Mouse (Mus musculus): Measurements from ENCODE around the gene Dagla. TPM values are rescaled to one million over a fixed set of nuclear protein-coding genes. Genes with fewer than 3 reads are reported as not detected.

Dagla gene
- polyA plus RNA-seq, 1 experiment from 2014 or later = 8.4 TPM

- peaks cover 5% of the 10 kb centered on the region for H3K4me1 ChIP-seq (replicated peaks; ENCODE audit: control insufficient read depth, insufficient read depth, low read length)
- no peak overlapping the region for H3K4me3 ChIP-seq (replicated peaks; ENCODE audit: low read length)
- no peaks in the 10 kb centered on the region for H3K9me3 ChIP-seq (ENCODE audit: control insufficient read depth, low read length)
- H3K27ac ChIP-seq (ENCODE audit: low read length) = no peak overlapping the region
- no peak overlapping the region for H3K4me2 ChIP-seq (ENCODE audit: low read length)
- WGBS = 50% methylated on average over 2 of the region's 2 CpGs
- ATAC-seq = no peak
- H3K27me3 ChIP-seq (replicated peaks; ENCODE audit: control insufficient read depth, insufficient read depth, low read length) = peaks cover 6% of the 10 kb centered on the region
- no peak overlapping the region for H3K9ac ChIP-seq (replicated peaks; ENCODE audit: low read depth, low read length)
- H3K36me3 ChIP-seq (ENCODE audit: control insufficient read depth, insufficient read depth) = no peaks in the 10 kb centered on the region
Observed at GRCm38 (mm10) chr19:10239419-10239818, 65.3 kb downstream of the Dagla start.

DNA sequence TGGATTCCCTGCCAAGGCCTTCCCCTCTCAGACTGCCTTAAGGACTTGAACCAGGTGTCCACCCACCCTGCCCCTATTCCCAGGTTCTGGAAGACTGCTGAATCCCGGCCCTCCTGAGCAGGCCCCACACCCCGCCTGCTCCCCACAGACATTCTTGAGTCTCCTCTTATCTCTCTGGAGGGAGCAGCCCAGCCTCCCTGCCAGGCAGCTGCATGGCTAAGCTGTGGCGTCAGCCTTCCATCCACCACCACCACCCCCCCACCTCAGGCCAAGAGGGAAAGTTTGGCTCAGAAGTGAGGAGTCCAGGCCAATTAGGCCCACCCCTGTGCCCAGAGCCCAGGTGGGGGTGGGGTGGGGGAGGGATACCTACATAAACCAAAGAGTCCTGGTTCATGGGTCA lies 66.2 kb downstream of the Dagla start:
- ATAC-seq = no peak
- Histone ChIP-seq H3K9me3 (ENCODE audit: control insufficient read depth, low read length) (no peaks in the 10 kb centered on the region), H3K9ac (replicated peaks; ENCODE audit: low read depth, low read length) (no peak overlapping the region), H3K36me3 (ENCODE audit: control insufficient read depth, insufficient read depth) (no peaks in the 10 kb centered on the region), H3K4me1 (replicated peaks; ENCODE audit: control insufficient read depth, insufficient read depth, low read length) (peaks cover 5% of the 10 kb centered on the region), H3K4me2 (ENCODE audit: low read length) (no peak overlapping the region), H3K27me3 (replicated peaks; ENCODE audit: control insufficient read depth, insufficient read depth, low read length) (peaks cover 6% of the 10 kb centered on the region), H3K4me3 (replicated peaks; ENCODE audit: low read length) (no peak overlapping the region), H3K27ac (ENCODE audit: low read length) (no peak overlapping the region)
- WGBS = 52% methylated on average over 3 of the region's 3 CpGs

GRCm38 (mm10) chr19:10235784-10236565 lies 68.7 kb downstream of the Dagla start:
- H3K9ac ChIP-seq (replicated peaks; ENCODE audit: low read depth, low read length) = no peak overlapping the region
- no peaks in the 10 kb centered on the region for H3K36me3 ChIP-seq (ENCODE audit: control insufficient read depth, insufficient read depth)
- no peaks in the 10 kb centered on the region for H3K9me3 ChIP-seq (ENCODE audit: control insufficient read depth, low read length)
- peaks cover 6% of the 10 kb centered on the region for H3K27me3 ChIP-seq (replicated peaks; ENCODE audit: control insufficient read depth, insufficient read depth, low read length)
- 78% methylated on average over 9 of the region's 9 CpGs for WGBS
- H3K4me1 ChIP-seq (replicated peaks; ENCODE audit: control insufficient read depth, insufficient read depth, low read length) = peaks cover 5% of the 10 kb centered on the region
- no peak overlapping the region for H3K4me3 ChIP-seq (replicated peaks; ENCODE audit: low read length)
- no peak overlapping the region for H3K27ac ChIP-seq (ENCODE audit: low read length)
- no peak for ATAC-seq
- H3K4me2 ChIP-seq (ENCODE audit: low read length) = no peak overlapping the region

- ATAC-seq = no peak
Observed at GRCm38 (mm10) chr19:10232327-10233017, 72.2 kb downstream of the Dagla start.

DNA sequence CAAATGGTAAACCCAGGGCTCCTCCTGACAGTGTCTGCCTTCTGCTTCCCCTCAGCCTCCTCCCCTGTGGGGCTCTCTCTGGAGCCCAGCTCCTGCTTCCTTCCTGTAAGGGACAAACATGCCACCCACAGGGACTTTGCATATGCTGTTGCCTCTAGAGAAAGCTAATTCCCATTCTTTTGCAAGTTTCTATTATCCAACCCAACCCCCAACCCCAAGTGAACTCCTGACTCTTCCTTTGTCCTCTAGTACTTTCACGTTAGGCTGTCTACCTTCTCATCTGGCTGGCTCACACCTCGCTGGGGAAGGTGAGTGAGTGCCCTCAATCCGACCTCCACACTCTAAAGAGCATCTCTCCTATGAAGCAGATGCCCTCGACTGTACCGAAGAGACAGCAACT lies 72.8 kb downstream of the Dagla start:
- WGBS = 13% methylated on average over 5 of the region's 5 CpGs
- H3K27ac ChIP-seq (ENCODE audit: low read length) = no peak overlapping the region

More at GRCm38 (mm10) chr19:10232327-10233017, 72.2 kb downstream of the Dagla start:
- no peak overlapping the region for H3K27ac ChIP-seq (ENCODE audit: low read length)
- no peaks in the 10 kb centered on the region for H3K36me3 ChIP-seq (ENCODE audit: control insufficient read depth, insufficient read depth)
- H3K4me2 ChIP-seq (ENCODE audit: low read length) = no peak overlapping the region
- H3K4me3 ChIP-seq (replicated peaks; ENCODE audit: low read length) = no peak overlapping the region
- no peak overlapping the region for H3K9ac ChIP-seq (replicated peaks; ENCODE audit: low read depth, low read length)
- 26% methylated on average over 9 of the region's 9 CpGs for WGBS
- H3K9me3 ChIP-seq (ENCODE audit: control insufficient read depth, low read length) = no peaks in the 10 kb centered on the region
- no peaks in the 10 kb centered on the region for H3K4me1 ChIP-seq (replicated peaks; ENCODE audit: control insufficient read depth, insufficient read depth, low read length)
- H3K27me3 ChIP-seq (replicated peaks; ENCODE audit: control insufficient read depth, insufficient read depth, low read length) = no peaks in the 10 kb centered on the region

GRCm38 (mm10) chr19:10231016-10231415 lies 73.7 kb downstream of the Dagla start:
- Histone ChIP-seq H3K4me1 (replicated peaks; ENCODE audit: control insufficient read depth, insufficient read depth, low read length) (no peaks in the 10 kb centered on the region), H3K9ac (replicated peaks; ENCODE audit: low read depth, low read length) (no peak overlapping the region), H3K9me3 (ENCODE audit: control insufficient read depth, low read length) (no peaks in the 10 kb centered on the region), H3K36me3 (ENCODE audit: control insufficient read depth, insufficient read depth) (no peaks in the 10 kb centered on the region), H3K27ac (ENCODE audit: low read length) (no peak overlapping the region), H3K27me3 (replicated peaks; ENCODE audit: control insufficient read depth, insufficient read depth, low read length) (no peaks in the 10 kb centered on the region), H3K4me2 (ENCODE audit: low read length) (no peak overlapping the region), H3K4me3 (replicated peaks; ENCODE audit: low read length) (no peak overlapping the region)
- WGBS = 11% methylated on average over 7 of the region's 7 CpGs
- no peak for ATAC-seq

More for the DNA sequence above, 72.8 kb downstream of the Dagla start:
- no peak overlapping the region for H3K4me3 ChIP-seq (replicated peaks; ENCODE audit: low read length)
- no peak overlapping the region for H3K4me2 ChIP-seq (ENCODE audit: low read length)
- no peak overlapping the region for H3K9ac ChIP-seq (replicated peaks; ENCODE audit: low read depth, low read length)
- no peaks in the 10 kb centered on the region for H3K27me3 ChIP-seq (replicated peaks; ENCODE audit: control insufficient read depth, insufficient read depth, low read length)
- H3K36me3 ChIP-seq (ENCODE audit: control insufficient read depth, insufficient read depth) = no peaks in the 10 kb centered on the region
- no peaks in the 10 kb centered on the region for H3K9me3 ChIP-seq (ENCODE audit: control insufficient read depth, low read length)
- no peak for ATAC-seq
- H3K4me1 ChIP-seq (replicated peaks; ENCODE audit: control insufficient read depth, insufficient read depth, low read length) = no peaks in the 10 kb centered on the region

DNA sequence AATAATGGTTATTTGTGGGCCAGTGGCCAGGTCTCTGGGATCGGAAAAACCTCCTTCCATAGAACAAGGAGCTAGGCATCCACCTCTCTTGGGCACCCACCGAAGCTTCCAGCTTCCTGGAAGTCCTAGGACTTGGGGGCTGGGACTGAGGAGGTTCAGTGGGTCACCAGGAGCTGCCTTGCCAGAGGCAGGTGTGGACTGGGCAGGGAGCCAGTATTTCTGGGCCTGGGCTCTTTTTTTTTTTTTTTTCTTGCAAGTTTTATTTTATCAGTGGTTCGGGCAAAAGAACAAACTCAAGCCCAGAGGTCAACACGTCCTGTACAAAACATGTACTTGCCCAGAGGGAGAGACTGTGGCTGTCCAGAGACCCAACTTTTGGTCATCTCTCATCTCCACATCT lies 78.9 kb downstream of the Dagla start:
- WGBS = 83% methylated on average over 4 of the region's 4 CpGs
- no peak overlapping the region for H3K27ac ChIP-seq (ENCODE audit: low read length)
- H3K4me1 ChIP-seq (replicated peaks; ENCODE audit: control insufficient read depth, insufficient read depth, low read length) = 0 out of 2 replicates have a peak, but pooled peaks cover 3% of the 10 kb centered on the region
- no peaks in the 10 kb centered on the region for H3K27me3 ChIP-seq (replicated peaks; ENCODE audit: control insufficient read depth, insufficient read depth, low read length)
- H3K9me3 ChIP-seq (ENCODE audit: control insufficient read depth, low read length) = no peaks in the 10 kb centered on the region
- H3K4me3 ChIP-seq (replicated peaks; ENCODE audit: low read length) = no peak overlapping the region
- H3K9ac ChIP-seq (replicated peaks; ENCODE audit: low read depth, low read length) = no peak overlapping the region
- no peak overlapping the region for H3K4me2 ChIP-seq (ENCODE audit: low read length)
- ATAC-seq = no peak
- no peaks in the 10 kb centered on the region for H3K36me3 ChIP-seq (ENCODE audit: control insufficient read depth, insufficient read depth)

DNA sequence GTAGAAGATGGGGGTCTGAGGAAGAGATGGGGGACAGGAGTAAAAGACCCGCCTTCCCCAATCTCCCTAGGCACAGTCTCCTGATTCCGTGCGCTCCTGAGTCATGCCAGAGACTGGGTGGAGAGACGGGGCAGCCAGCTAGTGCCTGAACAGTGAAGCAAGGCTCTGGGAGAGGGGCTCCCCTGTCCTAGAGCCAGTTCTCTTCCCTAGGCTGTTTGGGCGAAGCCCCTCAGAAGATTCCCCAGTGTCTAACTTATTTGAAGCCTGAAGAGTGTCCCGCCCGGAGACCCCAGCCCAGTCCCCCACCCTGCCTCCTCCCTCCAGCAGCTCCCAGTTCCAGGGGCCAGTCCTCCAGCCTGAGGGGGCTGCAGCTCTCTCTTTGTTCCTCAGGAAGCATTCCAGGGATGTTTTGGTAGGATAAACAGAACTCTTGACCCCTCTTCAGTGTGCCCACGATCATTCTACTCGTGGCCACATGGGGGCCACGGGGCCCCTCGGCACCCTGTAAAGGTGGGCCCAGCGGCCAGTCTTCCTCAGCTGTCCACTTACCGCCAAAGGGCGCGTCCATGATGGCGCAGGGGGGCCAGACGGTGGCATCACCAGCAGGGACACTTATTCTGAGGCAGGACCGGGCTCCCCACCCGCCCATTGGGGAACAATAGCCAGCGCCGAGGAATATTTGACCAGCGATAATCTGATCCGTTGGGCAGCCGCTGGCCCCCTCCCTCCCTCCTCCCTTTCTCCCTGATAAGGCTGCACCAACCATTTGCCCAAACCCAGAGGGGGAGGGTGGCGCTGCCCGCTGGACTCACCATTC lies 79.8 kb downstream of the Dagla start:
- H3K9ac ChIP-seq (replicated peaks; ENCODE audit: low read depth, low read length) = no peak overlapping the region
- WGBS = 27% methylated on average over 26 of the region's 26 CpGs

GRCm38 (mm10) chr19:10223561-10223960 lies 81.1 kb downstream of the Dagla start:
- H3K9ac ChIP-seq (replicated peaks; ENCODE audit: low read depth, low read length) = no peak overlapping the region
- no peak overlapping the region for H3K4me2 ChIP-seq (ENCODE audit: low read length)
- H3K27me3 ChIP-seq (replicated peaks; ENCODE audit: control insufficient read depth, insufficient read depth, low read length) = no peaks in the 10 kb centered on the region

More for the DNA sequence above, 79.8 kb downstream of the Dagla start:
- Histone ChIP-seq H3K4me2 (ENCODE audit: low read length) (no peak overlapping the region), H3K4me3 (replicated peaks; ENCODE audit: low read length) (no peak overlapping the region), H3K36me3 (ENCODE audit: control insufficient read depth, insufficient read depth) (no peaks in the 10 kb centered on the region), H3K9me3 (ENCODE audit: control insufficient read depth, low read length) (no peaks in the 10 kb centered on the region), H3K4me1 (replicated peaks; ENCODE audit: control insufficient read depth, insufficient read depth, low read length) (0 out of 2 replicates have a peak, but pooled peaks cover 3% of the 10 kb centered on the region), H3K27ac (ENCODE audit: low read length) (no peak overlapping the region), H3K27me3 (replicated peaks; ENCODE audit: control insufficient read depth, insufficient read depth, low read length) (no peaks in the 10 kb centered on the region)
- no peak for ATAC-seq

More at GRCm38 (mm10) chr19:10223561-10223960, 81.1 kb downstream of the Dagla start:
- Histone ChIP-seq H3K36me3 (ENCODE audit: control insufficient read depth, insufficient read depth) (no peaks in the 10 kb centered on the region), H3K4me1 (replicated peaks; ENCODE audit: control insufficient read depth, insufficient read depth, low read length) (0 out of 2 replicates have a peak, but pooled peaks cover 3% of the 10 kb centered on the region), H3K9me3 (ENCODE audit: control insufficient read depth, low read length) (no peaks in the 10 kb centered on the region), H3K27ac (ENCODE audit: low read length) (no peak overlapping the region), H3K4me3 (replicated peaks; ENCODE audit: low read length) (no peak overlapping the region)
- whole genome bisulfite sequencing = 72% methylated on average over 4 of the region's 4 CpGs
- no peak for ATAC-seq
